Mouse (Mus musculus) kidney, embryonic 15.5 days (tissue): ENCODE data around the gene Iqsec1. TPM values are rescaled to one million over a fixed set of nuclear protein-coding genes. Genes with fewer than 3 reads are reported as not detected.

Experiments
- ATAC-seq: fragments of 200-750 bp; cut with Nextera tagmentation; replicated peaks from 2 replicates; pipeline ENCODE4 v1.8.0; 2017; ENCODE audit warnings: moderate TSS enrichment; ENCODE audit not compliant: low FRiP score
- H3K27ac ChIP-seq: fragments of 300-500 bp; sonication (generic); 2 replicates; pipeline ENCODE4 v1.5.1; 2015; ENCODE audit warnings: mild to moderate bottlenecking, inconsistent platforms
- H3K27me3 ChIP-seq: fragments of 300-500 bp; sonication (generic); 2 replicates; pipeline ENCODE4 v1.6.1; 2015; ENCODE audit warnings: inconsistent platforms
- H3K36me3 ChIP-seq: fragments of 300-500 bp; sonication (generic); 2 replicates; pipeline ENCODE4 v1.6.1; 2015; ENCODE audit warnings: inconsistent platforms
- H3K4me1 ChIP-seq: fragments of 300-500 bp; sonication (generic); 2 replicates; pipeline ENCODE4 v1.6.1; 2015; ENCODE audit warnings: inconsistent platforms
- H3K4me2 ChIP-seq: fragments of 300-500 bp; sonication (generic); 2 replicates; pipeline ENCODE4 v1.6.1; 2015; ENCODE audit warnings: moderate library complexity, mild to moderate bottlenecking, inconsistent platforms
- H3K4me3 ChIP-seq: fragments of 300-500 bp; sonication (generic); replicated peaks from 2 replicates; pipeline ENCODE4 v1.5.1; 2015; ENCODE audit warnings: mild to moderate bottlenecking, inconsistent platforms
- H3K9ac ChIP-seq: fragments of 300-500 bp; sonication (generic); 2 replicates; pipeline ENCODE4 v1.6.1; 2015; ENCODE audit warnings: mild to moderate bottlenecking, inconsistent platforms
- H3K9me3 ChIP-seq: fragments of 300-500 bp; sonication (generic); replicated peaks from 2 replicates; pipeline ENCODE4 v1.6.1; 2016; ENCODE audit warnings: inconsistent platforms
- WGBS: fragments of 180-500 bp; shearing (Covaris S2); methylation state at CpG from one replicate; pipeline ENCODE4 v1.1.7; 2015; ENCODE audit warnings: mixed read lengths; 5-methylcytosine and 5-hydroxymethylcytosine counted together
- polyA plus RNA-seq: library from polyadenylated mRNA; unstranded; fragments of >200 nt; fragmentation: Nextera tagmentation; extraction: Ambion mirVana; gene quantifications from 2 replicates; pipeline ENCODE4 v1.2.1, GENCODE M21; 2015

The Iqsec1 gene
- 9.5 and 10.8 TPM in 2 replicates for polyA plus RNA-seq

GRCm38 (mm10) chr6:90988648-90989317 is at the start of gene Iqsec1:
Gene Iqsec1 (minus strand): TSS chr6:90988685.
- under 1% methylated on average over 35 of the region's 39 CpGs for WGBS
- Histone ChIP-seq H3K9ac (peak within 1 kb of the TSS; percentile 72), H3K36me3 (no peaks in the 10 kb centered on the region), H3K9me3 (peaks cover 3% of the 10 kb centered on the region; the same call in 1 of the 2 replicates), H3K4me2 (peak within 1 kb of the TSS; percentile 100), H3K4me3 (peak within 1 kb of the TSS; percentile 77), H3K27ac (peak within 1 kb of the TSS; percentile 89), H3K27me3 (peaks cover 18% of the 10 kb centered on the region), H3K4me1 (peaks cover 26% of the 10 kb centered on the region)
- peak; percentile 96 for ATAC-seq

- H3K27ac ChIP-seq, result no peak overlapping the region
- H3K4me2 ChIP-seq, result no peak overlapping the region
- H3K4me1 ChIP-seq, result peaks cover 17% of the 10 kb centered on the region
- WGBS, result 87% methylated on average over 5 of the region's 5 CpGs
- H3K27me3 ChIP-seq, result no peaks in the 10 kb centered on the region
- H3K36me3 ChIP-seq, result peaks cover 23% of the 10 kb centered on the region
- no peaks in the 10 kb centered on the region for H3K9me3 ChIP-seq
- no peak overlapping the region for H3K4me3 ChIP-seq
- no peak for ATAC-seq
- H3K9ac ChIP-seq, result no peak overlapping the region
Measured at GRCm38 (mm10) chr6:91028256-91028655, 39.8 kb upstream of the Iqsec1 start.

GRCm38 (mm10) chr6:91020810-91021209 is 32.3 kb upstream of the Iqsec1 start:
- H3K4me1 ChIP-seq, result peaks cover 35% of the 10 kb centered on the region
- no peak overlapping the region for H3K4me3 ChIP-seq
- H3K4me2 ChIP-seq, result no peak overlapping the region
- ATAC-seq, result peak; percentile 52; the same call in 1 of the 2 replicates
- H3K27me3 ChIP-seq, result no peaks in the 10 kb centered on the region
- no peak overlapping the region for H3K9ac ChIP-seq
- no peaks in the 10 kb centered on the region for H3K36me3 ChIP-seq
- peak overlapping the region; percentile 81 for H3K27ac ChIP-seq
- no peaks in the 10 kb centered on the region for H3K9me3 ChIP-seq
- 58% methylated on average over 7 of the region's 7 CpGs for WGBS

- ATAC-seq, result no peak
- H3K4me2 ChIP-seq, result no peak overlapping the region
- H3K4me1 ChIP-seq, result peaks cover 9% of the 10 kb centered on the region; the same call in 1 of the 2 replicates
- 74% methylated on average over 7 of the region's 7 CpGs for WGBS
- H3K27me3 ChIP-seq, result no peaks in the 10 kb centered on the region
- H3K36me3 ChIP-seq, result no peaks in the 10 kb centered on the region; the same call in 1 of the 2 replicates
- H3K4me3 ChIP-seq, result no peak overlapping the region
- H3K9ac ChIP-seq, result no peak overlapping the region
- H3K27ac ChIP-seq, result no peak overlapping the region
- H3K9me3 ChIP-seq, result no peaks in the 10 kb centered on the region
Measured at GRCm38 (mm10) chr6:91016600-91017230, 28.2 kb upstream of the Iqsec1 start.

- no peaks in the 10 kb centered on the region for H3K4me1 ChIP-seq
- WGBS, result 61% methylated on average over 9 of the region's 9 CpGs
- no peak overlapping the region for H3K27ac ChIP-seq
- no peak for ATAC-seq
- H3K4me2 ChIP-seq, result no peak overlapping the region
- no peaks in the 10 kb centered on the region for H3K9me3 ChIP-seq
- H3K9ac ChIP-seq, result no peak overlapping the region
- no peaks in the 10 kb centered on the region; the same call in 1 of the 2 replicates for H3K36me3 ChIP-seq
- H3K4me3 ChIP-seq, result no peak overlapping the region
- no peaks in the 10 kb centered on the region for H3K27me3 ChIP-seq
Measured at GRCm38 (mm10) chr6:91014198-91014958, 25.9 kb upstream of the Iqsec1 start.

GRCm38 (mm10) chr6:91012458-91012857 is 24.0 kb upstream of the Iqsec1 start:
- no peaks in the 10 kb centered on the region for H3K27me3 ChIP-seq
- no peaks in the 10 kb centered on the region for H3K9me3 ChIP-seq
- no peak overlapping the region for H3K4me3 ChIP-seq
- no peaks in the 10 kb centered on the region; the same call in 1 of the 2 replicates for H3K36me3 ChIP-seq
- no peak overlapping the region for H3K27ac ChIP-seq
- WGBS, result 60% methylated on average over 3 of the region's 3 CpGs
- no peak overlapping the region for H3K9ac ChIP-seq
- H3K4me2 ChIP-seq, result no peak overlapping the region
- no peaks in the 10 kb centered on the region for H3K4me1 ChIP-seq
- ATAC-seq, result no peak

- no peak for ATAC-seq
- no peaks in the 10 kb centered on the region; the same call in 1 of the 2 replicates for H3K36me3 ChIP-seq
- 56% methylated on average over 4 of the region's 4 CpGs for WGBS
Measured at GRCm38 (mm10) chr6:91011568-91011967, 23.1 kb upstream of the Iqsec1 start.

GRCm38 (mm10) chr6:91008284-91008830 is 19.9 kb upstream of the Iqsec1 start:
- no peak overlapping the region for H3K27ac ChIP-seq
- H3K4me1 ChIP-seq, result no peaks in the 10 kb centered on the region
- H3K36me3 ChIP-seq, result no peaks in the 10 kb centered on the region
- ATAC-seq, result no peak
- H3K9me3 ChIP-seq, result no peaks in the 10 kb centered on the region
- H3K27me3 ChIP-seq, result no peaks in the 10 kb centered on the region
- WGBS, result 89% methylated on average over 3 of the region's 3 CpGs
- no peak overlapping the region for H3K4me2 ChIP-seq
- H3K9ac ChIP-seq, result no peak overlapping the region
- H3K4me3 ChIP-seq, result no peak overlapping the region

More at GRCm38 (mm10) chr6:91011568-91011967, 23.1 kb upstream of the Iqsec1 start:
- H3K9ac ChIP-seq, result no peak overlapping the region
- H3K4me2 ChIP-seq, result no peak overlapping the region
- no peak overlapping the region for H3K27ac ChIP-seq
- H3K9me3 ChIP-seq, result no peaks in the 10 kb centered on the region
- H3K4me3 ChIP-seq, result no peak overlapping the region
- H3K27me3 ChIP-seq, result no peaks in the 10 kb centered on the region
- no peaks in the 10 kb centered on the region for H3K4me1 ChIP-seq

- no peak overlapping the region for H3K4me3 ChIP-seq
- WGBS, result 73% methylated on average over 2 of the region's 2 CpGs
- H3K4me1 ChIP-seq, result no peaks in the 10 kb centered on the region
- H3K9me3 ChIP-seq, result no peaks in the 10 kb centered on the region
- no peak overlapping the region for H3K27ac ChIP-seq
- no peaks in the 10 kb centered on the region for H3K27me3 ChIP-seq
- ATAC-seq, result no peak
- H3K36me3 ChIP-seq, result no peaks in the 10 kb centered on the region
- H3K4me2 ChIP-seq, result no peak overlapping the region
- no peak overlapping the region for H3K9ac ChIP-seq
Measured at GRCm38 (mm10) chr6:91007207-91007606, 18.7 kb upstream of the Iqsec1 start.

GRCm38 (mm10) chr6:91004157-91004556 is 15.7 kb upstream of the Iqsec1 start:
- WGBS, result 93% methylated on average over 2 of the region's 2 CpGs
- peaks cover 4% of the 10 kb centered on the region; the same call in 1 of the 2 replicates for H3K27me3 ChIP-seq

GRCm38 (mm10) chr6:91003310-91003995 is 15.0 kb upstream of the Iqsec1 start:
- 0 out of 2 replicates have a peak, but pooled peaks have one; percentile 38 for ATAC-seq

More at GRCm38 (mm10) chr6:91004157-91004556, 15.7 kb upstream of the Iqsec1 start:
- Histone ChIP-seq H3K9ac (no peak overlapping the region), H3K36me3 (no peaks in the 10 kb centered on the region), H3K4me1 (peaks cover 9% of the 10 kb centered on the region), H3K27ac (no peak overlapping the region), H3K9me3 (no peaks in the 10 kb centered on the region), H3K4me3 (no peak overlapping the region), H3K4me2 (no peak overlapping the region)
- no peak for ATAC-seq

More at GRCm38 (mm10) chr6:91003310-91003995, 15.0 kb upstream of the Iqsec1 start:
- no peaks in the 10 kb centered on the region for H3K9me3 ChIP-seq
- H3K4me1 ChIP-seq, result peaks cover 9% of the 10 kb centered on the region
- H3K9ac ChIP-seq, result no peak overlapping the region
- 38% methylated on average over 3 of the region's 3 CpGs for WGBS
- H3K27me3 ChIP-seq, result peaks cover 4% of the 10 kb centered on the region; the same call in 1 of the 2 replicates
- no peak overlapping the region for H3K4me3 ChIP-seq
- H3K27ac ChIP-seq, result no peak overlapping the region
- no peak overlapping the region for H3K4me2 ChIP-seq
- no peaks in the 10 kb centered on the region for H3K36me3 ChIP-seq
